Mouse (Mus musculus) midbrain, embryonic 13.5 days (tissue): ENCODE results near the gene 4931409K22Rik. TPM values are rescaled to one million over a fixed set of nuclear protein-coding genes. Genes with fewer than 3 reads are reported as not detected.
A peak's percentile ranks its signal among the peaks of the same experiment; 100 is the strongest.

Experiments used
- ATAC-seq: fragments of 200-750 bp; cut with Nextera tagmentation; 2 replicates; pipeline ENCODE4 v1.8.0; 2017; ENCODE audit warnings: mild to moderate bottlenecking, moderate TSS enrichment, moderate library complexity
- H3K27ac ChIP-seq: fragments of 300-500 bp; sonication (generic); 2 replicates; pipeline ENCODE4 v1.5.1; 2015; ENCODE audit warnings: inconsistent platforms, mild to moderate bottlenecking, moderate library complexity
- H3K27me3 ChIP-seq: fragments of 300-500 bp; sonication (generic); 2 replicates; pipeline ENCODE4 v1.6.1; 2015; ENCODE audit warnings: mild to moderate bottlenecking, inconsistent platforms
- H3K36me3 ChIP-seq: fragments of 300-500 bp; sonication (generic); 2 replicates; pipeline ENCODE4 v1.6.1; 2015; ENCODE audit warnings: mild to moderate bottlenecking, inconsistent platforms
- H3K4me1 ChIP-seq: fragments of 300-500 bp; sonication (generic); replicated peaks from 2 replicates; pipeline ENCODE4 v1.6.1; 2015; ENCODE audit warnings: inconsistent platforms
- H3K4me2 ChIP-seq: fragments of 300-500 bp; sonication (generic); replicated peaks from 2 replicates; pipeline ENCODE4 v1.6.1; 2015; ENCODE audit warnings: moderate library complexity, mild to moderate bottlenecking, inconsistent platforms
- H3K4me3 ChIP-seq: fragments of 300-500 bp; sonication (generic); replicated peaks from 2 replicates; pipeline ENCODE4 v1.5.1; 2015; ENCODE audit warnings: mild to moderate bottlenecking, inconsistent platforms
- H3K9ac ChIP-seq: fragments of 300-500 bp; sonication (generic); replicated peaks from 2 replicates; pipeline ENCODE4 v1.6.1; 2015; ENCODE audit warnings: mild to moderate bottlenecking, inconsistent platforms
- H3K9me3 ChIP-seq: fragments of 300-500 bp; sonication (generic); 2 replicates; pipeline ENCODE4 v1.6.1; 2016; ENCODE audit warnings: mild to moderate bottlenecking, inconsistent platforms
- WGBS: fragments of 180-500 bp; shearing (Covaris S2); methylation state at CpG from one replicate; pipeline ENCODE4 v1.1.7; 2015; 5-methylcytosine and 5-hydroxymethylcytosine counted together
- microRNA counts: library from miRNA; unstranded; fragments of <30 nt; microRNA quantifications from one replicate; lab custom pipeline; 2016
- microRNA-seq: library from miRNA; unstranded; fragments of <30 nt; microRNA quantifications from one replicate; pipeline ENCODE4, GENCODE M21; 2016
- polyA plus RNA-seq: library from polyadenylated mRNA; unstranded; fragments of >200 nt; fragmentation: Nextera tagmentation; extraction: Ambion mirVana; gene quantifications from 2 replicates; pipeline ENCODE4 v1.2.1, GENCODE M21; 2015

The 4931409K22Rik gene
- polyA plus RNA-seq, 1 experiment from 2014 or later, result 0.07 TPM

- Histone ChIP-seq H3K27ac (no peak overlapping the region), H3K36me3 (no peaks in the 10 kb centered on the region), H3K4me3 (no peak overlapping the region), H3K9ac (no peak overlapping the region), H3K4me2 (no peak overlapping the region), H3K9me3 (no peaks in the 10 kb centered on the region), H3K27me3 (peaks cover 20% of the 10 kb centered on the region), H3K4me1 (peaks cover 7% of the 10 kb centered on the region)
- 94% methylated on average over 7 of the region's 7 CpGs for WGBS
- no peak for ATAC-seq
These were observed 48.2 kb downstream of the 4931409K22Rik start for GRCm38 (mm10) chr5:24508406-24508805.

GRCm38 (mm10) chr5:24505513-24505912 is 51.1 kb downstream of the 4931409K22Rik start:
- no peaks in the 10 kb centered on the region for H3K9me3 ChIP-seq
- no peak overlapping the region for H3K27ac ChIP-seq
- no peak for ATAC-seq
- H3K27me3 ChIP-seq, result peaks cover 28% of the 10 kb centered on the region
- H3K36me3 ChIP-seq, result peaks cover 24% of the 10 kb centered on the region
- H3K4me1 ChIP-seq, result peaks cover 11% of the 10 kb centered on the region
- H3K4me3 ChIP-seq, result no peak overlapping the region
- 42% methylated on average over 2 of the region's 2 CpGs for WGBS
- H3K9ac ChIP-seq, result no peak overlapping the region
- H3K4me2 ChIP-seq, result no peak overlapping the region

- no peak overlapping the region for H3K4me2 ChIP-seq
- no peak overlapping the region for H3K9ac ChIP-seq
- WGBS, result 77% methylated on average over 4 of the region's 4 CpGs
- peaks cover 28% of the 10 kb centered on the region for H3K27me3 ChIP-seq
- H3K9me3 ChIP-seq, result no peaks in the 10 kb centered on the region
- H3K36me3 ChIP-seq, result peaks cover 51% of the 10 kb centered on the region
- ATAC-seq, result no peak
- H3K27ac ChIP-seq, result no peak overlapping the region
- H3K4me1 ChIP-seq, result peaks cover 33% of the 10 kb centered on the region
- H3K4me3 ChIP-seq, result no peak overlapping the region
These were observed 53.8 kb downstream of the 4931409K22Rik start for GRCm38 (mm10) chr5:24502786-24503185.

- Histone ChIP-seq H3K4me2 (no peak overlapping the region), H3K27me3 (peaks cover 28% of the 10 kb centered on the region), H3K9ac (no peak overlapping the region), H3K4me3 (no peak overlapping the region), H3K9me3 (no peaks in the 10 kb centered on the region), H3K36me3 (peaks cover 69% of the 10 kb centered on the region), H3K27ac (0 out of 2 replicates have a peak overlapping the region, but pooled peaks have one; percentile 6), H3K4me1 (peaks cover 48% of the 10 kb centered on the region)
- WGBS, result 90% methylated on average over 11 of the region's 11 CpGs
- ATAC-seq, result no peak
These were observed 55.8 kb downstream of the 4931409K22Rik start for GRCm38 (mm10) chr5:24500851-24501250.

- 70% methylated on average over 10 of the region's 10 CpGs for WGBS
- Histone ChIP-seq H3K27ac (no peak overlapping the region), H3K27me3 (peaks cover 16% of the 10 kb centered on the region), H3K9ac (no peak overlapping the region), H3K36me3 (peaks cover 85% of the 10 kb centered on the region), H3K9me3 (no peaks in the 10 kb centered on the region), H3K4me2 (no peak overlapping the region), H3K4me3 (no peak overlapping the region), H3K4me1 (peaks cover 55% of the 10 kb centered on the region)
- no peak for ATAC-seq
These were observed 57.5 kb downstream of the 4931409K22Rik start for GRCm38 (mm10) chr5:24499113-24499512.

- ATAC-seq, result no peak
- Histone ChIP-seq H3K9me3 (no peaks in the 10 kb centered on the region), H3K4me2 (no peak overlapping the region), H3K36me3 (peaks cover 95% of the 10 kb centered on the region), H3K4me1 (peaks cover 55% of the 10 kb centered on the region), H3K4me3 (no peak overlapping the region), H3K27ac (no peak overlapping the region), H3K9ac (peak overlapping the region; percentile 28; the same call in 1 of the 2 replicates), H3K27me3 (0 out of 2 replicates have a peak, but pooled peaks cover 3% of the 10 kb centered on the region)
- 68% methylated on average over 12 of the region's 12 CpGs for WGBS
These were observed 59.1 kb downstream of the 4931409K22Rik start for GRCm38 (mm10) chr5:24497526-24497925.

- 51% methylated on average over 6 of the region's 6 CpGs for WGBS
- Histone ChIP-seq H3K9ac (0 out of 2 replicates have a peak overlapping the region, but pooled peaks have one; percentile 28), H3K4me1 (peaks cover 55% of the 10 kb centered on the region), H3K4me3 (no peak overlapping the region), H3K27ac (no peak overlapping the region; the same call in 1 of the 2 replicates), H3K9me3 (no peaks in the 10 kb centered on the region), H3K27me3 (no peaks in the 10 kb centered on the region), H3K4me2 (no peak overlapping the region), H3K36me3 (peaks cover 97% of the 10 kb centered on the region)
- no peak for ATAC-seq
These were observed 59.9 kb downstream of the 4931409K22Rik start for GRCm38 (mm10) chr5:24496756-24497155.

- ATAC-seq, result no peak
- Histone ChIP-seq H3K27ac (peak overlapping the region; percentile 59), H3K4me3 (no peak overlapping the region), H3K36me3 (peaks cover 97% of the 10 kb centered on the region), H3K4me1 (peaks cover 47% of the 10 kb centered on the region), H3K27me3 (no peaks in the 10 kb centered on the region), H3K9me3 (no peaks in the 10 kb centered on the region), H3K9ac (no peak overlapping the region), H3K4me2 (no peak overlapping the region)
- 55% methylated on average over 15 of the region's 15 CpGs for WGBS
These were observed 61.6 kb downstream of the 4931409K22Rik start for GRCm38 (mm10) chr5:24495019-24495418.

MicroRNA genes within 50 kb of the gene (microRNA counts, 519-probe panel; counts per million panel counts)
- microRNA mmu-miR-671-3p (lab: Ali Mortazavi, UCI) (110 counts per million, percentile 56 among the panel's probes with 10 or more counts), microRNA mmu-miR-671-5p (lab: Ali Mortazavi, UCI) (110 counts per million, percentile 56 among the panel's probes with 10 or more counts)

Small RNAs within 50 kb of the gene (microRNA-seq; reads per million reads assigned to microRNA genes)
- gene Mir671, result 461 reads per million, percentile 70 among the genes with 10 or more reads in this experiment

Other genes starting within 250 kb of the 4931409K22Rik start
- gene Kcnh2, start 205.2 kb downstream of the 4931409K22Rik start, polyA plus RNA-seq, result 9.0 and 10.3 TPM in 2 replicates
- 7.0 and 7.8 TPM in 2 replicates for gene Nos3, start 192.0 kb downstream of the 4931409K22Rik start, polyA plus RNA-seq
- gene Atg9b, start 164.7 kb downstream of the 4931409K22Rik start, polyA plus RNA-seq, result 0.39 and 0.69 TPM in 2 replicates
- gene Abcb8, start 163.1 kb downstream of the 4931409K22Rik start, polyA plus RNA-seq, result 50.2 and 51.5 TPM in 2 replicates
- gene Asic3, start 143.4 kb downstream of the 4931409K22Rik start, polyA plus RNA-seq, result not detected in 2 replicates
- gene Cdk5, start 133.3 kb downstream of the 4931409K22Rik start, polyA plus RNA-seq, result 95.9 and 102 TPM in 2 replicates
- 20.1 and 25.4 TPM in 2 replicates for gene Slc4a2, start 133.0 kb downstream of the 4931409K22Rik start, polyA plus RNA-seq
- gene Fastk, start 111.5 kb downstream of the 4931409K22Rik start, polyA plus RNA-seq, result 80.4 and 95.0 TPM in 2 replicates
- gene Tmub1, start 109.0 kb downstream of the 4931409K22Rik start, polyA plus RNA-seq, result 46.5 and 49.6 TPM in 2 replicates
- gene Agap3, start 104.6 kb downstream of the 4931409K22Rik start, polyA plus RNA-seq, result 48.8 and 52.2 TPM in 2 replicates
- gene Gbx1, start 29.6 kb downstream of the 4931409K22Rik start, polyA plus RNA-seq, result 0.17 and 0.20 TPM in 2 replicates
- 0.17 TPM in 1 of 2 replicates, not detected in the other for gene Asb10, start 15.8 kb downstream of the 4931409K22Rik start, polyA plus RNA-seq
- gene Abcf2, start 20.7 kb upstream of the 4931409K22Rik start, polyA plus RNA-seq, result 98.2 and 103 TPM in 2 replicates
- gene Chpf2, start 29.9 kb upstream of the 4931409K22Rik start, polyA plus RNA-seq, result 17.8 and 18.6 TPM in 2 replicates
- gene Smarcd3, start 67.6 kb upstream of the 4931409K22Rik start, polyA plus RNA-seq, result 119 and 127 TPM in 2 replicates
- 41.2 and 42.8 TPM in 2 replicates for gene Nub1, start 128.7 kb upstream of the 4931409K22Rik start, polyA plus RNA-seq
- 3.8 and 4.9 TPM in 2 replicates for gene Wdr86, start 173.9 kb upstream of the 4931409K22Rik start, polyA plus RNA-seq
- 0.53 TPM in 1 of 2 replicates, not detected in the other for gene Crygn, start 201.2 kb upstream of the 4931409K22Rik start, polyA plus RNA-seq